Mouse (Mus musculus): Measurements from ENCODE around the gene Fyb.

Fyb gene

DNA sequence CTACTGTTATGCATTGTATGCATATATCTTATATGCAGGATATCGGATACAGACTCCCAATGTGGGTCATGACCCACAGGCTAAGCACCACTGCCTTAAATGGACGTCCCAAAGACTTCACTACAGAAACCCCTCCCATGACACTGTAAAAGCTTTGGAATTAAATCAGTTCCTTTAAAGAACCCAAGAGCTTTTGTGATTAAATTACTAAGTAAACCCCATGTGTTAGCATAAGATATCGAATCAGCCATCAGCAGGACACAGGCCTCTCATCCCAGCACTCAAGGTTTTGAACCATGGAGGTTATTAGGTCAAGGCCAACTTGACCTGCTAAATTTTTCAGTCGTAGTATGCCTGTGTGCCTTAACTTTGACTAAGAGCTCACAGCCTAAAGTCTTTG lies 106.5 kb downstream of the Fyb start:
- in situ Hi-C loops (cut with MboI; ENCODE audit: unreplicated experiment in 2 of 2), result loop anchor here (5.0 to 10.0 kb wide), 3 partner anchors 258 to 1544 kb away; no protein-coding TSS in a partner anchor

DNA sequence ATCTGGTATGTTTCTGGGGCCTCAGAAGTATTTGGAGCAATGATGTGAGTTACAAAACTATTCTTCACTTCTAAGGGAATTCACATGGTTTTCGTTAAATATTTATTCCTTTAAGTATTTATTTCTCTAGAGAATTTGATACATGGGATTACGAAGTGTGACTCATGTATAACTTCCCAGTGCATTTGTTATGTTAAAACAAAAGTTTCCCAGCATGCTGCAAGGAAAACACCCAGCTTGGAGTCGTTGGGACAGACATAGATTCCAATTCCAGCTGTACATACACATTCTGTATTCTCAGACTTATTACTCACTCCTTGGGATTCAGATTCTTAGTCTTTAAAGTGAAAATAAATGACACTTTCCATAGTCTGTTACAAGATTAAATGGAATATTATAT lies 112.8 kb downstream of the Fyb start:
- in situ Hi-C loops (cut with MboI; ENCODE audit: unreplicated experiment in 2 of 2), result no loop called here

DNA sequence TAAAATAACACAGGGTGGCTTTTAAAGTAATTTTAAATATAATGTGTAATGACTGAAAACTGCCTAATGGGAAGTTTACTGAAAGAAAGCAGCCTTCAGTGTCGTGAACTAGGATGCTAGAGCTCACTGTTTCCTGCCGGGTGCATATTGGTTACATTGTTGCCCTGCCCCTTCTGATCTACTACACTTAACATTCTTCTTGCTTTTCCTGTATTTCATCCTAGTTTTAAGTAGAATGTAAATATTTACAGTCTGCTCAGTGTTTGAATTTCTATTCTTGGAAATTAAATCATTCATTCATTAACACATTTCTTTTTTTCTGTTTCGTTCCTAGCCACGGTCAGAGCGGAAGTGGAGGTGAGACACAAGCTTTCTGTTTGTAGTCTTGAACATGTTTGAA lies 119.6 kb downstream of the Fyb start:
- in situ Hi-C loops (cut with MboI; ENCODE audit: unreplicated experiment in 2 of 2), result no loop called here

DNA sequence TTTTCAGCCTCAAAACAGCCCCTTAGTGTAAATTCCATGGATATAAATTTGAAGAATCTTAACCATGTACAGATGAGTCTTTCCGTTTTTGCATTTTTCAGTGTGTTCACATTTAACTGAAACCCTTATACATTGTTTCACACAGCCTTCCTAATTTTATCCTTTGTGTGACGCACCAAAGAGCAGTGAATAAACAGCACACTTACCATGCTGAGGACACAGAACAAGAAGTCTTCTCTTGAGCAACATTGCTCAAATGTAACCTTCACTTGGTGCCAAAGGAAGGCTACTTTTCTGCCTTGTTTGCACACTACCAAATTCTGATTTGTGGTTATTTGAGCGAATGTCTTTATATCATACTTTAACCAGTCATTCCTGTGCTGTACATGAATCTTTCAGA lies 122.8 kb downstream of the Fyb start:
- in situ Hi-C loops (cut with MboI; ENCODE audit: unreplicated experiment in 2 of 2), result no loop called here

DNA sequence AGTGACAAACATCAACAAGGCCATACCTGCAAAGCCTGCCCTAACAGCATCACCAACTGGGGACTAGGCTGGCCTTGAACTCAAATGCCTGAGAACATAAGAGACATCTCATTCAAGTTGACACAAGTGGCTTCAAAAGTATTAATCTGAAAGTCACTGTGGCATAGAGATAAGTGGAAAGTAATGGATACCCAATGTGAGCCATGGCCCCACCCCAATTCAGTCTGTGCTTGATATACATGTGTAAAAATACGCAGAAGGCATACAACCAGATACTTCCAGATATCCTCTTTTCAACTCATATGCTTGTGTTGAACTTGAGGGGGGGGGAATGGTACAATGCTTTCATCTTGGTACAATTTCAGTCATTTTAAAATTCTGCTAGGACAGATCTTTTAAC lies 124.4 kb downstream of the Fyb start:
- in situ Hi-C loops (cut with MboI; ENCODE audit: unreplicated experiment in 2 of 2), result no loop called here

DNA sequence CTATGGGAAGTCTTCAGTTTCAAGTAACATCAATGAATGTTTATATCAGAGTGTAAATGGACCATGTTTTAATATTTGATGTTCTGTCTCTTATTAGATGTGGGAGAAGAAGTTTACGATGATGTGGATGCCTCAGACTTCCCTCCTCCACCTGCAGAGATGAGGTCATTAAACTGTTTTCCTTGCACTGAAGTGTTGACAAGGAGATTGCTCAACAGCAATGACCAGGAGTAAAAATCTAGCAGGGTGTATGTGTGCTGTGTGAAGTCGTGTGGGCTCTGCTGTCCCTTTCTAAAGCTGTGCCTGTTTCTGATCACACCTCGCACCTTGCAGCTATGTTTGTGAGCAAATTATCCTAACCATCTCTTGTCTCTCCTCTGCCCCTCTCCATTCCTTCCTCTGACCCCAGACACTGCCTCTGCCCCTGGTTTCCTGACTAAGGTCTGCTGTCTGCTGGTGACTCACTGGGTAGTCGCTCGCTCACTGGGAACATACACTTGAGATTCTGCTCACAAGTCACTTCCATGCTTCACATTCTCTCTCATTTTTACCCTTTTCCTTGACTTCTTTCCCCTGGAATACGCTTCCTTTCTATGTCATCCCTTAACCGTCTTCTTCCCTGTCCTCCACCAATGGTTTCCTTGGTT lies 126.2 kb downstream of the Fyb start:
- in situ Hi-C loops (cut with MboI; ENCODE audit: unreplicated experiment in 2 of 2), result no loop called here

DNA sequence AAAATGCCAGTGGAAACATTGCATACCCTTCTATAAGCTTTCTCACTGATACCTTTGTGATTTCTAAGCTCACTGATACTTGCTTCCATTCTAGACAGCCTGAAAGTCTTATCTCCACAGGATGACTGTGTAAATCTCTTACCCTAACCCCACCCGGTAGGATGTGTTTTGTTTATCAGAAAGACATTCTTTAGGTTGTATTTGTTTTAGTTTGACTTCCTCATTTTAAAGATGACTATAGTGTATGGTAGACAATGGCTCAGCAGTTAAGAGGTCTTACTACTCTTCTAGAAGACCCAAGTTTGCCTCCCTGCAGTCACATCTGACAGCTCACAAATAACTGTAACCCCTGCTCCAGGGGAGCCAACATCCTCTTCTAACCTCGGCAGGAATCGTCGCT lies 130.4 kb downstream of the Fyb start:
- in situ Hi-C loops (cut with MboI; ENCODE audit: unreplicated experiment in 2 of 2), result no loop called here

DNA sequence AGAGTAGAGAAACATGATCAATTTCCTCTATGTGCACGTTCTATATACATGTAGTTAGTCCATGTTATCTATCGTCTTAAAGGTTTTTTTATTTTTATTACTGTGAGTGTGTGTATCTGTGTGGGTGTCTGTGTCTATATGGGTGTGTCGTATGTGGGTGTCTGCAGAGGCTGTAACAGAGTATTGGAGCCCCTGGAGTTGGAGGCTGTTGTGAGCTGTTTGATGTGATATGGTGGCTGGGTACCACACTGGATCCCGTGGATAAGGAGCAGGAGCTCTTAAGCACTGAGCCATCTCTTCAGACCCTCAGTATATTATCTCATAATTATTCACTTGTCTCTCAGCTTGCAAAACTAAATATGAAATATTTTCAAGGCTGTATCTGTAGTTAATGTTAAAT lies 135.4 kb downstream of the Fyb start:
- in situ Hi-C loops (cut with MboI; ENCODE audit: unreplicated experiment in 2 of 2), result no loop called here

DNA sequence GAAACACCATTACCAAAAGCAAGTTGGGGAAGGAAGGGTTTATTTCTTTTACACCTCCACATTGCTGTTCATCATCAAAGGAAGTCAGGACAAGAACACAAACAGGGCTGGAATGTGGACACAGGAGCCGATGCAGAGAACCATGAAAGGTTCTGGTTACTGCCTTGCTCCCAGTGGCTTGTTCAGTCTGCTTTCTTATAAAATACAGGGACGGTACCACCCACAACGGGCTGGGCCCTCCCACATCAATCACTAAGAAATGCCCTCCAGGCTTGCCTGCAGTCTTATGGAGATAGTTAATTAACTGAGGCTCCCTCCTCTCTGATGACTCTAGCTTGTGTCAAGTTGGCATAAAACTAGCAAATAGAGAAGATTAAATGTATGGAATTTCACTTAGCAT lies 139.3 kb downstream of the Fyb start:
- in situ Hi-C loops (cut with MboI; ENCODE audit: unreplicated experiment in 2 of 2), result no loop called here

DNA sequence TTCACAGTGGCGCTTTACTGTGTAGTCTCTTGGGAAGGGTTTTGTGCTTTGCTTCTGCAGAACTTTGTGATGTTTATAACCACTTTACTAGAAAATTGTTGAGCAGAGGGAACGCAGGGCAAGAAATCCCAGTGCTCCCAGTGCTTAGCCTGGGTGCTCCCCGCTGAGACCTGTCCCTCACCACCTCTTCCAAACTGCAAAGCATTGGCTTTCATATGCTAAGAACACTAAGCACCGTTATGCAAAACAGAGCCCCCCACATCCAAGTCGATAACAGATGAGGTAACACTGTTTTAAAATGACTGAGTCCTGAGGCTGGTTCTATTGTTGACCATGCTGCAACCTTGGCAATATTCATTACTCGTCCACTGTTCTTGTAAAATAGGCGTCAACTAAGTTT lies 141.3 kb downstream of the Fyb start:
- in situ Hi-C loops (cut with MboI; ENCODE audit: unreplicated experiment in 2 of 2), result no loop called here

DNA sequence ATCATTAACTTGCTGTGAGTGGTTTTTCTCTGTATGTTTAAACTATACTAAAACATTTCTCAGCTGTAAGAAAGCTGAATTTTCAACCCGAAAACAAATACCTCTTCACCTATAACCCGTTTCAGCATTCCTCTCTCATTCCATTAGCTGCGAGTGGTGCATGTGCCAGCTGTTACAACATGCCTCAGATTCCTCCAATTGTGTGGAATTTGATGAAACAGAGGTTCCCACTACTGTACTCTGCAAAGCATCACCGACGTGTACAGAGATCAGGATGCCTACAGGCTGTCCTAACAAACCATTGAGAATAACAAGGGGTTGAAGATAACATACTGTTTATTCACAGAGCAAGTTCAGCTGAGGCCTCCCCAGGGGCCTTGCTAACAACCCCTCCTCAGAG lies 143.4 kb downstream of the Fyb start:
- in situ Hi-C loops (cut with MboI; ENCODE audit: unreplicated experiment in 2 of 2), result no loop called here

DNA sequence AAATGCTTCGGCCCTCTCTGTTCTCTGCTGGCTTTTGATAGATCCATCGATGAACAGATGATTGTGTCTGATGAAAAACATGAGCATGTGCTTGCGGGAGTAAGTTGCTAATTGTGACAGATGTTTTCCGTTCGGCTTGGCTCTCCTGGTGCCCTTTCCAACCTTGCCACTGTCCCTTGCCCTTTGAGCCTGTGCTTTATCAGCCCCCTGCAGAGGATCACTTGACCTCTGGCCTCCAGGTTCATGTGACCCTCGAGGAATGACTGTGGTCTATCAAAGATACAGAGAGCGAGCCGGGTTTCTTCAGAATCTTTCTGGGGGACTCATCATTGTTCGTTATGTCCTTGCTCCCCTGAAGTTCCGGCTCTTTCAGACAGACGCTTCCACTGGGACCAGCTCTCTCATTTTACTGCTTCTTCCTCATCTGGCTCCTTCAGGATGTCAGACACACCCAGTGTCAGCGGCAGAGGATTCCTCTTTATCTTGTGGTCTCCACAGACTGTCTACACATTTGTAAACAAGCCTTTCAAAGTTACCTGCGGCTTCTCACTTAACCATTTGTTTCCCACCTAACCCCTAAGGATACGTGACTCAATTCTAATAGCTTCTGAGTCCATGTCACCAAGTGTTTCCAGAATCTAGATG lies 146.3 kb downstream of the Fyb start:
- in situ Hi-C loops (cut with MboI; ENCODE audit: unreplicated experiment in 2 of 2), result no loop called here

DNA sequence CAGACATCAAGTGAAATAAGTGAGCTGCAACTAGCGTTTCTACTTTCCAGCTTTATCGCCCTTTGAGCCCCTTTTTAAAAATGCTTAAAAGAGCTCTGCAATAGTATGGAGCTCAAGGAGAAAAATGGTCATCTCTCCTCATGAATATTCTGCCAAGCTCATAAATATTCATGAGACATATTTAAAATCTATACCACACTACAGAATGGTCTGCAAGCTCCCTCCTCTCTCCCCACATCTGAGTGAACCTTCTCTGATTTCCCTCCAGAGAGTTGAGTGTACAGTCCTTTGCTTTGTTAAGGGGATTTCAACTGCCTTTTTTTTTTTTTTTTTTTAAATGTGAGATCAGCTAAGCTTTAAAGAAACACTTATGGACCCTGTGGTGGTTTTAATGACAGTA lies 155.8 kb downstream of the Fyb start:
- in situ Hi-C loops (cut with MboI; ENCODE audit: unreplicated experiment in 2 of 2), result no loop called here

DNA sequence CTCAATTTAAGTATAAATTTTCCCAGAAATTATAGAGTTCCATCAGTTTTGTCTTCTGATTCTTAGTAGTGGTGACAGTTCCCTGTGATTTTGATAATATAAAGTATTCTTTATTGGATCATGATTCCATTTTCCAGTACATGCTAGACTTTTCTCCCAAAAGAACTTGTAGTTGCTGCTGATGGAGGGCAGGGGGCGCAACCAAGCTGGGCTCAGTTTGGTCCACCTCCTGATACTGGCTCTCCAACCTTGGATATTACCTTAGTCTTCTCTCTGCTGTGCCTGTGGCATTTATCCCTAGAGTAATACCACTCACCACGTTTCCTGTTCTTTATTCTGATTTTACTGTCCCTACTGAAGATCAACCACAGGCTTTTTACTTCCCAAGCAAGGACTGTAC lies 179.5 kb downstream of the Fyb start:
- in situ Hi-C loops (cut with MboI; ENCODE audit: unreplicated experiment in 2 of 2), result loop anchor here (10.0 to 25.0 kb wide), 5 partner anchors 183 to 1590 kb away; partner anchors contain the start of genes Card6 (in 1 of the 2), Rpl37 (in 1 of the 2) and Ttc33 (in 1 of the 2)

DNA sequence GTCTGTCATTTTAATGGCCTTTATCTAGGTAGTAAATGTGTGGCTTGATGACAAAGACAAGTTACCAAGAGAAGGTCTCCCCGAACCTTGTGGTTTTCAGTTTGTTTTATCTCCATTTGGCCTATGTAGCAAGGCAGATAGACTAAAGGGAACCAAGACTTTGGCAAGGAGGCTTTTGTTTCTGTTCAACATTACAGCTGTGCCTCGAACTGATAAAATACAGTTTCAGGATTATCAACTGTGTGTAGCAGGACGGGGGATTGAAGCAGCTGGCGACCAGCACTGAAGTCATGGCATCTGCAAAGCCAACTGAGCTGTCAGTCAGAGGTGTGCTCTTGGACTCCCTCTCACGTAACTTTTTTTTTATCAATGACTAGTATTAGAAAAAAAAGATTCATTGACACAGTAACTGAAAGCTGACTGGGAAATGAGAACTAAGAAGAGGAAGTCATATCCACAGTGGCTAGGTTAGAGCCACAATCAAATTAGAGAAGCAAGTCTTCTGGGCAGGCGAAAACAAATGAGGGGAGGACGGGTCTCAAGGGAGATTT lies 182.8 kb downstream of the Fyb start:
- in situ Hi-C loops (cut with MboI; ENCODE audit: unreplicated experiment in 2 of 2), result loop anchor here (10.0 to 25.0 kb wide), 5 partner anchors 179 to 1593 kb away; partner anchors contain the start of genes Card6 (in 1 of the 2), Rpl37 (in 1 of the 2) and Ttc33 (in 1 of the 2)

DNA sequence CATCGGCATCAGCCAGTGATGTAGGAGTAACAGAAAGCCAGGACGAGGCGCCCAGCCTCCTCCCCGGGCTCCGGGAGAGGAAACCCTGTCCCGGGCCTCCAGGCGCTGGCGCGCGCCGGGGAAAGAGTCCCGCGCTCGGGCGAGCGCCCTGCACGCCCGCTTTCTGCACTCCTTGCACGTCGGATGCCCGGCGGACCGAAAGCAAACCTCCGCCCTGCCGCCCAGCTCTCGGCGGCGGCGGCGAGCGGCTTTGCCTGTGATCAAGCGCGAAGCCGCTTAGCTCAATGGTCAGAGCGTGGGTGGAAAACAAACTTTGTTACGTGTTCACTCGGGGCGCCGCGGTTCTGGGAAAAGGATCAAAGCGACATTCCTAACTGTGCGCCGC lies 184.9 kb downstream of the Fyb start:
- in situ Hi-C loops (cut with MboI; ENCODE audit: unreplicated experiment in 2 of 2), result loop anchor here (10.0 to 25.0 kb wide), 5 partner anchors 177 to 1595 kb away; partner anchors contain the start of genes Card6 (in 1 of the 2), Rpl37 (in 1 of the 2) and Ttc33 (in 1 of the 2)

DNA sequence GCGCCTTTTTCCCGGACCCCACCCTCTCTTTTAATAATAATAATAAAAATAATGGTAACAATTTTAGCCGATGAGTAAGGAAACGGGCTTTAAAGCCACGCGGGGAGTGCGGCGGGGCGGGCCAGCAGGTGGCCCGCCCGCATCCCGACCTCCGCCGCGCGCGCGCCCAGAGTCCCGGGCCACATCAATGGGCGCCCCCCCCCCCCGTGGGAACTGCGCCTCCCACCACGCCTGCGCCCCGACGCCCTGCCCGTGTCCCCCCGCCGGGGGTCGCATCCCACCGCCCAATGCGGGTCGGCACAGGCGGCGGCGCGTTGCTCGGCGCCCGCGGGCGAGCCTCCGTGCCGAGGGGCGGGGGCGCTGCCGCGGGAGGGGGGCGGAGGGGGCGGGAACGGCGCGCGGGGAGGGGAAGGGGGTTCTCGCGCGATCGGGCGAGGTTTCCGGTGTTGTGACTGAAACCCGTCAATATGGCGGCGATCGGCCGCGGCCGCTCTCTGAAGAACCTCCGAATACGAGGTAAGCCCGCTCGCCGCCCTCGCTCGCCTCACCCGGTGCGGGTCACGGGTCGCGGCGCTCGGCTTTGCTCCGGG lies 185.4 kb downstream of the Fyb start, which contains the start of gene Rictor:
Gene Rictor, plus strand, starts transcription at position 444 of the 590 bp plus-strand sequence.
- in situ Hi-C loops (cut with MboI; ENCODE audit: unreplicated experiment in 2 of 2), result loop anchor here (10.0 to 25.0 kb wide), 5 partner anchors 177 to 1596 kb away; partner anchors contain the start of genes Card6 (in 1 of the 2), Rpl37 (in 1 of the 2) and Ttc33 (in 1 of the 2)

DNA sequence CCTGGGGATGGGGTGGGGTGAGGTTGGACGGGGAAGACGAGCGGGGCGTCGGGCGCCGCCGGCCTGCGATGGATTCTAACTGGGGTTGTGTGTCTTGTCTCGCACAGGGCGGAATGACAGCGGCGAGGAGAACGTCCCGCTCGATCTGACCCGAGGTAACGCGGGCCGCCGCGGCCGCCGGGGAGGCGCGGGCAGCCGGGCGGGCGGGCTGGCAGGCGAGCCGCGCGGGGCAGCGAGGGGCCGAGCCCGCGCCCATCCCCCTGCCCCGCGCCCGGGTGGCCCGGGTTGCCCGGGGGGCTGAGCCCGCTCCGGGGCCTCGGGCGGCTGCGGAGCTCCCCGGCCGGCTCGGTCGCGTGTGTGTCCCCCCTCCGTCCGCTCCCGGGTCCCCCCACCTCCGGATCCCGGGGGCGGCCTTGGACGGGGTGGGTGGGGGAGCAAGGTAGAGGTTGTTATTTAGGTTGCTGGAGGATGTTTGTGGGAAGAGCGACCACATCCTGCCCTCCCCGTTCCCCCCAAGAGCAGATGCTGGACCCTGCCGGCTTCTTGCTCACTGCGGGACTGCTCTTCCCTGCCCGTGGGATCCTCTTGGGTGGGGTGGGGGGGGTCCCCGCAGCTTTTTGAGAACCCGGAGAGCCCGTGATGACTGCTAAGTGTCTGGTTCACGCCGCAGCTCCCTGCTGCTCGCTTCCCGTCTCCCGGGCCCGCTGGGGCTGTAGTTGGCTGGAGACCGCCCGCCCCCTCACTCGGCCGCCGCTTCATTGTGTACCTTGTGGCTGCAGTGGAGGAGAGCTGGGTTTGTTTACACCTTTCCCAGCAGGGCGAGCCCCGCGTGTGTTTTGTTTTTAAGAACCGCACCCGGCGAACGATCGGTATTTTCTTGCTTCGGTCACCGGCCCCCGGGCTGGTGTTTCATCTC lies 186.1 kb downstream of the Fyb start:
- in situ Hi-C loops (cut with MboI; ENCODE audit: unreplicated experiment in 2 of 2), result loop anchor here (10.0 to 25.0 kb wide), 5 partner anchors 176 to 1596 kb away; partner anchors contain the start of genes Card6 (in 1 of the 2), Rpl37 (in 1 of the 2) and Ttc33 (in 1 of the 2)

DNA sequence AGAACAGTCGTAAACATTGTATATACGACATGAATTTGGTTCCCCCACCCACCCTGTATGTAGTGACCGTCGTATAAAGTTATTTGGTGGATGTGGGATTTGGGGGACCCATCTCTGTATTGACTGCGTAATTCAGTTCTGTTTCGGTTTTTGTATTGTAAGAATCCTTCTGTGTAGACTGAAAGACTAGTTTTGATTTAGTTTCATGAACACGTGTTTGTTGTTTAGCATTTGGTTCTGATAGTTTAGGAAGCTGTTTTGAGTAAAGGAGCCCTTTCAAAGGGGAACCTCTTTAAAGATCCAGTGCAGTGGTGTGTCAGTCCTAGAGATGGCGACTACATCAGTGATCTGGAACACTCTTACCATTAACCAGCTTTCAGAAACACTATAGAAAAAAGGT lies 187.0 kb downstream of the Fyb start:
- in situ Hi-C loops (cut with MboI; ENCODE audit: unreplicated experiment in 2 of 2), result loop anchor here (10.0 to 25.0 kb wide), 6 partner anchors 175 to 1597 kb away; partner anchors contain the start of genes Rpl37 (in 2 of the 2), Card6 (in 1 of the 2) and Ttc33 (in 1 of the 2)

DNA sequence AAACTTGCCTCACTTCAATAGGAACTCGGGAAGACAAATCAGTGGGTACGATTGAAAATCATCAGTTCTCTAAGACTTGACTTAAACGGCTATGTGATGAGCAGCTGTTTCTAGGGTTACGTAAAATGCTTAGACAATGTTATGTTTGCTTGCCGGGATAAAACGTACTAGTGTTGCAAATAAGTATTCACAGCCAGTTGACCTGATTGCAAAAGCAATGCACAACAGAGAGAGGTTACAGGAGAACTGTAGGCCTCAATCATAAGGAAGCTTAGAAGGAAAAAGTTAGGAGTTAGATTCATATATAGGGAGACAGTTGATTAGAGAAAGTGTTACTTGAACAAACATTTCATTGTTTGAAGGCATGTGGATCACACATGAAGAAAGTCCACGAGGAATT lies 187.7 kb downstream of the Fyb start:
- in situ Hi-C loops (cut with MboI; ENCODE audit: unreplicated experiment in 2 of 2), result loop anchor here (10.0 to 25.0 kb wide), 3 partner anchors 1523 to 1598 kb away; partner anchors contain the start of genes Rpl37 (in 2 of the 2), Card6 (in 1 of the 2) and Ttc33 (in 1 of the 2)
